Mouse (Mus musculus): ENCODE measurements at regions not wholly inside any gene's neighbourhood (a gene's known extent, or its start where the extent isn't known, plus 50 kb on each side); places are given as distances from the start of the nearest gene placed in this dataset.

- Histone ChIP-seq H3K27ac (ENCODE audit: control insufficient read depth, insufficient read depth, low read depth, low read length, poor library complexity) (no peak overlapping the region), H3K4me1 (ENCODE audit: control insufficient read depth, insufficient read depth, low read length) (no peaks in the 10 kb centered on the region)
- WGBS = 85% methylated on average over 7 of the region's 7 CpGs
These were observed 181.7 kb upstream of the Prkcq start for GRCm38 (mm10) chr2:10990043-10990728.

GRCm38 (mm10) chr2:10998798-10999197 is 173.1 kb upstream of the Prkcq start:
- 57% methylated on average over 1 of the region's 1 CpGs for WGBS
- TF ChIP-seq POLR2A (IDR thresholded peaks at IDR 0.05; ENCODE audit: borderline replicate concordance, control insufficient read depth, low read depth, low read length) (no peak), CTCF (IDR thresholded peaks at IDR 0.05; ENCODE audit: control insufficient read depth, insufficient read depth, low read length) (no peak)
- H3K27ac ChIP-seq (ENCODE audit: control insufficient read depth, insufficient read depth, low read depth, low read length, poor library complexity) = no peak overlapping the region
- H3K4me1 ChIP-seq (ENCODE audit: control insufficient read depth, insufficient read depth, low read length) = no peaks in the 10 kb centered on the region
- H3K4me3 ChIP-seq (replicated peaks; ENCODE audit: control insufficient read depth, low read depth, low read length) = no peak overlapping the region

More at GRCm38 (mm10) chr2:10990043-10990728, 181.7 kb upstream of the Prkcq start:
- no peak for TF ChIP-seq POLR2A (IDR thresholded peaks at IDR 0.05; ENCODE audit: borderline replicate concordance, control insufficient read depth, low read depth, low read length)
- TF ChIP-seq CTCF (IDR thresholded peaks at IDR 0.05; ENCODE audit: control insufficient read depth, insufficient read depth, low read length) = no peak
- no peak overlapping the region for H3K4me3 ChIP-seq (replicated peaks; ENCODE audit: control insufficient read depth, low read depth, low read length)

GRCm38 (mm10) chr2:10999217-10999618 is 172.7 kb upstream of the Prkcq start:
- H3K4me3 ChIP-seq (replicated peaks; ENCODE audit: control insufficient read depth, low read depth, low read length) = no peak overlapping the region
- no peaks in the 10 kb centered on the region for H3K4me1 ChIP-seq (ENCODE audit: control insufficient read depth, insufficient read depth, low read length)
- H3K27ac ChIP-seq (ENCODE audit: control insufficient read depth, insufficient read depth, low read depth, low read length, poor library complexity) = no peak overlapping the region
- TF ChIP-seq POLR2A (IDR thresholded peaks at IDR 0.05; ENCODE audit: borderline replicate concordance, control insufficient read depth, low read depth, low read length) (no peak), CTCF (IDR thresholded peaks at IDR 0.05; ENCODE audit: control insufficient read depth, insufficient read depth, low read length) (no peak)
- WGBS = 29% methylated on average over 1 of the region's 1 CpGs

GRCm38 (mm10) chr2:11005806-11006205 is 166.1 kb upstream of the Prkcq start:
- Histone ChIP-seq H3K4me3 (replicated peaks; ENCODE audit: control insufficient read depth, low read depth, low read length) (no peak overlapping the region), H3K27ac (ENCODE audit: control insufficient read depth, insufficient read depth, low read depth, low read length, poor library complexity) (no peak overlapping the region), H3K4me1 (ENCODE audit: control insufficient read depth, insufficient read depth, low read length) (no peaks in the 10 kb centered on the region)
- TF ChIP-seq POLR2A (IDR thresholded peaks at IDR 0.05; ENCODE audit: borderline replicate concordance, control insufficient read depth, low read depth, low read length) (no peak), CTCF (IDR thresholded peaks at IDR 0.05; ENCODE audit: control insufficient read depth, insufficient read depth, low read length) (no peak)
- WGBS = 23% methylated on average over 2 of the region's 2 CpGs

- Histone ChIP-seq H3K4me3 (replicated peaks; ENCODE audit: control insufficient read depth, low read depth, low read length) (no peak overlapping the region), H3K27ac (ENCODE audit: control insufficient read depth, insufficient read depth, low read depth, low read length, poor library complexity) (no peak overlapping the region), H3K4me1 (ENCODE audit: control insufficient read depth, insufficient read depth, low read length) (no peaks in the 10 kb centered on the region)
- TF ChIP-seq POLR2A (IDR thresholded peaks at IDR 0.05; ENCODE audit: borderline replicate concordance, control insufficient read depth, low read depth, low read length) (no peak), CTCF (IDR thresholded peaks at IDR 0.05; ENCODE audit: control insufficient read depth, insufficient read depth, low read length) (no peak)
- 74% methylated on average over 11 of the region's 11 CpGs for WGBS
These were observed 160.6 kb upstream of the Prkcq start for GRCm38 (mm10) chr2:11011041-11011962.

GRCm38 (mm10) chr2:11012312-11012860 is 159.5 kb upstream of the Prkcq start:
- Histone ChIP-seq H3K4me3 (replicated peaks; ENCODE audit: control insufficient read depth, low read depth, low read length) (no peak overlapping the region), H3K4me1 (ENCODE audit: control insufficient read depth, insufficient read depth, low read length) (no peaks in the 10 kb centered on the region), H3K27ac (ENCODE audit: control insufficient read depth, insufficient read depth, low read depth, low read length, poor library complexity) (no peak overlapping the region)
- TF ChIP-seq POLR2A (IDR thresholded peaks at IDR 0.05; ENCODE audit: borderline replicate concordance, control insufficient read depth, low read depth, low read length) (no peak), CTCF (IDR thresholded peaks at IDR 0.05; ENCODE audit: control insufficient read depth, insufficient read depth, low read length) (no peak)
- WGBS = 56% methylated on average over 4 of the region's 4 CpGs

- Histone ChIP-seq H3K4me1 (ENCODE audit: control insufficient read depth, insufficient read depth, low read length) (no peaks in the 10 kb centered on the region), H3K4me3 (replicated peaks; ENCODE audit: control insufficient read depth, low read depth, low read length) (no peak overlapping the region), H3K27ac (ENCODE audit: control insufficient read depth, insufficient read depth, low read depth, low read length, poor library complexity) (no peak overlapping the region)
- TF ChIP-seq POLR2A (IDR thresholded peaks at IDR 0.05; ENCODE audit: borderline replicate concordance, control insufficient read depth, low read depth, low read length) (no peak), CTCF (IDR thresholded peaks at IDR 0.05; ENCODE audit: control insufficient read depth, insufficient read depth, low read length) (no peak)
- WGBS = 84% methylated on average over 3 of the region's 3 CpGs
These were observed 158.8 kb upstream of the Prkcq start for GRCm38 (mm10) chr2:11013154-11013553.

- 51% methylated on average over 1 of the region's 1 CpGs for WGBS
- no peak for TF ChIP-seq CTCF (IDR thresholded peaks at IDR 0.05; ENCODE audit: control insufficient read depth, insufficient read depth, low read length)
- no peak for TF ChIP-seq POLR2A (IDR thresholded peaks at IDR 0.05; ENCODE audit: borderline replicate concordance, control insufficient read depth, low read depth, low read length)
- no peak overlapping the region for H3K4me3 ChIP-seq (replicated peaks; ENCODE audit: control insufficient read depth, low read depth, low read length)
- H3K4me1 ChIP-seq (ENCODE audit: control insufficient read depth, insufficient read depth, low read length) = no peaks in the 10 kb centered on the region
- no peak overlapping the region for H3K27ac ChIP-seq (ENCODE audit: control insufficient read depth, insufficient read depth, low read depth, low read length, poor library complexity)
These were observed 155.5 kb upstream of the Prkcq start for GRCm38 (mm10) chr2:11016446-11016845.

Measured in bone marrow, adult 2 months (tissue).